Mouse (Mus musculus) ES-E14 (cell line): ENCODE data around the gene Nrf1. TPM values are rescaled to one million over a fixed set of nuclear protein-coding genes. Genes with fewer than 3 reads are reported as not detected.

Experiments
- DNase-seq: peaks from one replicate; pipeline ENCODE4 v3.0.0-alpha.2; 2013; ENCODE audit warnings: low read depth, low spot score
- H3K27ac ChIP-seq: 2 replicates; pipeline ENCODE4 v1.5.1; 2012; ENCODE audit warnings: low read depth, mild to moderate bottlenecking, low read length, moderate library complexity, mixed read lengths; ENCODE audit not compliant: poor library complexity, insufficient read depth, severe bottlenecking
- H3K36me3 ChIP-seq: 2 replicates; pipeline ENCODE4 v1.6.1; 2012; ENCODE audit warnings: mild to moderate bottlenecking, low read length, moderate library complexity, mixed read lengths; ENCODE audit not compliant: control insufficient read depth, poor library complexity, insufficient read depth, severe bottlenecking
- H3K4me1 ChIP-seq, 2 experiments: fragments of 150-350 bp in 1 of 2; sonication (generic) in 1 of 2; 2 replicates each; pipeline ENCODE4 v1.6.1; 2012; ENCODE audit warnings: low read length in 2 of 2, mild to moderate bottlenecking in 1 of 2, mixed read lengths in 1 of 2; ENCODE audit not compliant: control insufficient read depth in 2 of 2, insufficient read depth in 2 of 2, poor library complexity in 1 of 2
- H3K4me3 ChIP-seq, 2 experiments: fragments of 150-350 bp in 1 of 2; sonication (generic) in 1 of 2; 2 replicates each; pipeline ENCODE4 v1.5.1; 2012; ENCODE audit warnings: low read length in 2 of 2, low read depth in 1 of 2, mild to moderate bottlenecking in 1 of 2, mixed read lengths in 1 of 2; ENCODE audit not compliant: insufficient read depth in 1 of 2, poor library complexity in 1 of 2, severe bottlenecking in 1 of 2
- H3K9ac ChIP-seq: 2 replicates; pipeline ENCODE4 v1.6.1; 2012; ENCODE audit warnings: low read depth, mild to moderate bottlenecking, low read length, mixed read lengths; ENCODE audit not compliant: poor library complexity, insufficient read depth, severe bottlenecking
- H3K9me3 ChIP-seq: fragments of 150-350 bp; sonication (generic); 2 replicates; pipeline ENCODE4 v1.6.1; 2012; ENCODE audit warnings: low read depth, mild to moderate bottlenecking, low read length; ENCODE audit not compliant: control insufficient read depth, insufficient read depth
- CHD2 ChIP-seq: IDR thresholded peaks from 2 replicates; pipeline ENCODE4 v1.6.1; 2014; ENCODE audit warnings: mild to moderate bottlenecking, low read depth, low read length, inconsistent platforms
- HCFC1 ChIP-seq: IDR thresholded peaks from 2 replicates; pipeline ENCODE4 v1.6.1; 2012; ENCODE audit warnings: low read length, inconsistent platforms, borderline replicate concordance; ENCODE audit not compliant: insufficient read depth
- MAFK ChIP-seq: IDR thresholded peaks from 2 replicates; pipeline ENCODE4 v1.6.1; 2014; ENCODE audit warnings: mild to moderate bottlenecking, low read depth, low read length, inconsistent platforms; ENCODE audit not compliant: insufficient read depth
- ZC3H11A ChIP-seq: IDR thresholded peaks from 2 replicates; pipeline ENCODE4 v1.6.1; 2012; ENCODE audit warnings: low read depth, mild to moderate bottlenecking, inconsistent platforms, low read length, borderline replicate concordance
- ZNF384 ChIP-seq: IDR thresholded peaks from 2 replicates; pipeline ENCODE4 v1.6.1; 2012; ENCODE audit warnings: low read depth, low read length, inconsistent platforms
- in situ Hi-C, 2 experiments: fragments of 600-800 bp; cut with MboI; formaldehyde crosslinking; loops; one replicate each; pipeline ENCODE4 v1.15.1; 2025; ENCODE audit warnings: low sequenced_read_pairs in 2 of 2, inconsistent platforms in 1 of 2; ENCODE audit not compliant: unreplicated experiment in 2 of 2
- total RNA-seq: library from RNA; depleted of rRNA; stranded (reverse); fragments of 300-350 nt; gene quantifications from 2 replicates; pipeline ENCODE4 v1.2.3, GENCODE M21; 2012

Gene Nrf1
- total RNA-seq, 1 experiment = 81.6 TPM

DNA sequence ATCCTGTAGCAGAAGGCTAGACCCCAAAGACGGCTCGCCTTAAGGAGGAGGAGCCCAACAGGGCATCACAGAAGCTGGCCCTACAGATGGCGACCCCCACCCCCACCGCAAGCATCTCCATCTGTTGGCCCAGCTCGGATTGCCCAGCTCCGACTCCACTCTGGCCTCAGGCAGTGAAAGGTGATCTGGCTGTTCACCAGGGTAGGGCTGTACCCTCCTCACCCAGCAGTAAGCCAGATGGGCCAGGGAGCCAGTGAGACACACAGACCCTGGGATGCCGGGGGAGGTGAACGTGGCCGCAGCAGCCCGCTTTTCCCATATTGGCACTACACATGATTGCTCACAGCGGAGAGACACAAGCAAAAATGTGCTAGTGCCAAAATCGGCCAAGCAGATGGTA, 121.4 kb downstream of the Nrf1 start:
- Histone ChIP-seq H3K4me3 (no peak overlapping the region), H3K9me3 (no peaks in the 10 kb centered on the region), H3K27ac (no peak overlapping the region), H3K36me3 (peaks cover 38% of the 10 kb centered on the region), H3K4me1 (peaks cover 14 to 65% of the 10 kb centered on the region in 2 experiments; a peak in 3 of 4 replicates), H3K9ac (no peak overlapping the region)
- in situ Hi-C loops = no loop called here
- DNase-seq = no peak
- TF ChIP-seq ZC3H11A (no peak), HCFC1 (no peak), ZNF384 (no peak), MAFK (no peak), CHD2 (no peak)

- Histone ChIP-seq H3K9me3 (no peaks in the 10 kb centered on the region), H3K4me3 (peak overlapping the region; percentile 4 to 32; a peak in 3 of 4 replicates), H3K27ac (no peak overlapping the region), H3K4me1 (peaks cover 14 to 50% of the 10 kb centered on the region in 2 experiments; a peak in 3 of 4 replicates), H3K36me3 (peaks cover 26% of the 10 kb centered on the region), H3K9ac (no peak overlapping the region; the same call in 1 of the 2 replicates)
- in situ Hi-C loops = no loop called here
- DNase-seq = no peak
- no peak for TF ChIP-seq ZC3H11A
- no peak for TF ChIP-seq CHD2
- no peak for TF ChIP-seq MAFK
- TF ChIP-seq ZNF384 = no peak
- TF ChIP-seq HCFC1 = no peak
Measured at GRCm38 (mm10) chr6:30171226-30171625, 123.4 kb downstream of the Nrf1 start.

- no peak overlapping the region for H3K27ac ChIP-seq
- H3K36me3 ChIP-seq = peaks cover 26% of the 10 kb centered on the region
- H3K9me3 ChIP-seq = no peaks in the 10 kb centered on the region
- no peak overlapping the region; the same call in 1 of the 2 replicates for H3K9ac ChIP-seq
- peaks cover 14 to 47% of the 10 kb centered on the region in 2 experiments; a peak in 3 of 4 replicates for H3K4me1 ChIP-seq
- no peak for DNase-seq
- in situ Hi-C loops = no loop called here
- no peak for TF ChIP-seq ZNF384
- TF ChIP-seq HCFC1 = no peak
- peak overlapping the region in 1 of 2 experiments; percentile 85 for H3K4me3 ChIP-seq
Measured at GRCm38 (mm10) chr6:30171967-30172366, 124.2 kb downstream of the Nrf1 start.

DNA sequence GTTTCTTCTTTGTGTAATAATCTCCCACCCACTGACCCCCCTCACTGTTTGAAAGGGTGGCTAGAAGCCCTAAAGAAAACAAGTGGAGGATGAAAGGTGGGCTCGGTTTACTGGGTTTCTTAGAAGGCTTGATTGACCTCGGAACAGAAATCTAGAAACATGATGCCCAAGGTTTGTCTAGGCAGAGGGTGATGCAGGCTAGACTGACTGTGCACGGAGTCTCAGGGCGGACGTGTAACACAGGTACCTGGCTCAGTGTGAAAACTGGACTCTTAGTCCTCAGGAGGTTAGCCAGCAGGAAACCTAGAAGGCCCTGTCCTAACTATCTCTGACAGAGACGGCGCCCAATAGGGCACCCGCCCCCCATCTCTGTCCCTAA, 124.6 kb downstream of the Nrf1 start:
- peaks cover 26% of the 10 kb centered on the region for H3K36me3 ChIP-seq
- no peak overlapping the region for H3K27ac ChIP-seq
- H3K4me1 ChIP-seq = peaks cover 17 to 45% of the 10 kb centered on the region in 2 experiments
- H3K4me3 ChIP-seq = peak overlapping the region; percentile 85 to 98
- H3K9me3 ChIP-seq = no peaks in the 10 kb centered on the region
- in situ Hi-C loops = no loop called here
- TF ChIP-seq ZNF384 (no peak), HCFC1 (no peak), MAFK (no peak), ZC3H11A (no peak), CHD2 (no peak)
- H3K9ac ChIP-seq = peak overlapping the region; percentile 77
- DNase-seq = no peak

- Histone ChIP-seq H3K9me3 (no peaks in the 10 kb centered on the region), H3K4me3 (peak overlapping the region; percentile 85 to 98), H3K9ac (peak overlapping the region; percentile 77), H3K36me3 (peaks cover 26% of the 10 kb centered on the region), H3K27ac (peak overlapping the region; percentile 79), H3K4me1 (peaks cover 18 to 39% of the 10 kb centered on the region in 2 experiments)
- DNase-seq = no peak
- in situ Hi-C loops = no loop called here
- 0 out of 2 replicates have a peak, but pooled peaks have one; percentile 17 for TF ChIP-seq HCFC1
- TF ChIP-seq ZNF384 = no peak
Measured at GRCm38 (mm10) chr6:30172820-30173550, 125.2 kb downstream of the Nrf1 start.
